Mouse (Mus musculus) megakaryocyte, embryonic 14.5 days (primary cell): ENCODE data around the gene Med15. TPM values are rescaled to one million over a fixed set of nuclear protein-coding genes. Genes with fewer than 3 reads are reported as not detected.
A peak's percentile ranks its signal among the peaks of the same experiment; 100 is the strongest.

ENCODE experiments used
- H3K27me3 ChIP-seq: replicated peaks from 2 replicates; pipeline ENCODE3; 2012; ENCODE audit warnings: inconsistent platforms
- H3K36me3 ChIP-seq: replicated peaks from 2 replicates; pipeline ENCODE3; 2012; ENCODE audit warnings: low read length, inconsistent platforms, mixed read lengths
- H3K4me1 ChIP-seq: 2 replicates; pipeline ENCODE4 v1.6.1; 2012; ENCODE audit warnings: inconsistent platforms
- H3K4me3 ChIP-seq: replicated peaks from 2 replicates; pipeline ENCODE3; 2012; ENCODE audit warnings: moderate library complexity, mild to moderate bottlenecking, inconsistent platforms
- H3K9me3 ChIP-seq: 2 replicates; pipeline ENCODE4 v1.6.1; 2012; ENCODE audit warnings: inconsistent platforms
- FLI1 ChIP-seq: IDR thresholded peaks from 2 replicates; pipeline ENCODE4 v1.6.1; 2012; ENCODE audit warnings: low read length, inconsistent platforms, mixed read lengths
- GATA1 ChIP-seq: IDR thresholded peaks from 3 replicates; pipeline ENCODE4 v1.6.1; 2012; ENCODE audit warnings: mixed read lengths, low read length, inconsistent platforms, borderline replicate concordance
- polyA plus RNA-seq: library from polyadenylated mRNA; stranded (reverse); fragments of >175 nt; gene quantifications from 2 replicates; pipeline ENCODE4 v1.2.3, GENCODE M21; 2012; ENCODE audit warnings: low replicate concordance; ENCODE audit not compliant: insufficient read depth

The Med15 gene
- 78.5 and 142 TPM in 2 replicates for polyA plus RNA-seq

DNA sequence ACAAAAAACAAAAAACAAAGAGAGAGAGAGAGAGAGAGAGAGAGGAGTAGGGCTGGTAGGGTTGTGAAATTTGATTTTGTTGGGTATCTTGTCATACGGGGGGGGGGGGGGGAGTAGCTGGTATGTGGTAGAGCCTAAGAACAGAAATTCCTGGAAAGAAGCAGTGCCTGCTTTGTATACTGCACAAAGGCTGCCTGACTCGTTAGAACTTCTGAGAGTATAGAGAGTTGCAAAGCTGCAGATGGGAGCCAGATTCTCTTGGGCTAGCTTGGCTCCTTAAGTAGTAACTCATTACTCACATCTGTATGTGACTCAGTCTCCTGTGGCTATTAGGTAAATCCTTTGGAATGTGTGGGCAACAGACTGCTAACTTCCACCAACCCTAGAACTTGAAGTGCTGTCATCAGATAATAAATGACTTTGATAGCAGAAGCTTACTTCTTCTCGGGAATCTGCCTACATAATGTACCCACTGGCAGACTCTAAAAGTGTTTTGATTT is at the start of gene Med15:
Med15 (minus strand) TSS at position 51 of the 500 bp plus-strand sequence.
- H3K4me1 ChIP-seq = peaks cover 7% of the 10 kb centered on the region
- no peaks in the 10 kb centered on the region for H3K36me3 ChIP-seq
- no peaks in the 10 kb centered on the region for H3K9me3 ChIP-seq
- TF ChIP-seq GATA1 = no peak
- TF ChIP-seq FLI1 = no peak
- H3K27me3 ChIP-seq = peaks cover 48% of the 10 kb centered on the region
- no peak within 1 kb of the TSS for H3K4me3 ChIP-seq

DNA sequence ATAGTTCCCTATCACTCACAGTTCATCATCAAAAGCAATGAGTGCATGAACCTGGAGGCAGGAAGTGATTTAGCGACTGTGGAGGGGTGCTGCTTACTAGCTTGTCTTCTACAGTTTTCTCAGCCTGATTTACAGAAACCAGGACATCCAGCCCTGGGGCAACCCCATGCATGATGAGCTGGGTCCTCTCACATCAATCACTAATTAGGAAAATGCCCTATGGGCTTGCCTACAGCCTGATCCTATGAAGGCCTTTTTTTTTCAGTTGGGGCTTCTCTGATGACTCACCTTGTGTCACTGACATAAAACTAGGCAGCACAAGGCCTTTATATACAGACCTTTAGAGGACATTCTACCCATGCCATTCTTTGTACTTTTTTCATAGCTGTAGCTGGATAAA is 47.0 kb upstream of the Med15 start:
- no peak for TF ChIP-seq FLI1
- H3K4me1 ChIP-seq = peaks cover 21% of the 10 kb centered on the region
- H3K36me3 ChIP-seq = peaks cover 29% of the 10 kb centered on the region
- H3K4me3 ChIP-seq = no peak overlapping the region
- no peaks in the 10 kb centered on the region for H3K9me3 ChIP-seq
- H3K27me3 ChIP-seq = peaks cover 30% of the 10 kb centered on the region

DNA sequence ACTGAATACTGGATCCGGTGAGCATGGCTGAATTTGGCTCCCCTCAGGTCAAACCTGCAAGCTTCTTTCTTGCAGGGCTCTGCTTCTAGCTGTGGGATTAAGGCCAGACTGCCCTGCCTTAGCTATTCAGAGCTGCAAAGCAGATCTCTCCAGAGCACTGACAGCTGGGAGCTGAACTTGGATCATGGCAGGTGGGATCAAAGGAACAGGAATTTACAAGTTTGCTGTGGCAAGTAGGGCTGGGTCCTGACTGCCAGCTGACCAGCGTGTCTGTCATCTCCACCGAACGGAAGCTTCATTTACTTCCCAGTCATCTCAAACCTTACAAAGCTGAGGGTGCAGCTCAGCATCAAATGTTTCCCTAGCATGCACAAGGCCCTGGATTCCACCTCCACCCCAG is 45.5 kb upstream of the Med15 start:
- H3K4me1 ChIP-seq = peaks cover 14% of the 10 kb centered on the region
- no peak overlapping the region for H3K4me3 ChIP-seq
- peaks cover 28% of the 10 kb centered on the region for H3K27me3 ChIP-seq
- H3K36me3 ChIP-seq = peaks cover 27% of the 10 kb centered on the region
- TF ChIP-seq FLI1 (no peak), GATA1 (no peak)
- no peaks in the 10 kb centered on the region for H3K9me3 ChIP-seq

DNA sequence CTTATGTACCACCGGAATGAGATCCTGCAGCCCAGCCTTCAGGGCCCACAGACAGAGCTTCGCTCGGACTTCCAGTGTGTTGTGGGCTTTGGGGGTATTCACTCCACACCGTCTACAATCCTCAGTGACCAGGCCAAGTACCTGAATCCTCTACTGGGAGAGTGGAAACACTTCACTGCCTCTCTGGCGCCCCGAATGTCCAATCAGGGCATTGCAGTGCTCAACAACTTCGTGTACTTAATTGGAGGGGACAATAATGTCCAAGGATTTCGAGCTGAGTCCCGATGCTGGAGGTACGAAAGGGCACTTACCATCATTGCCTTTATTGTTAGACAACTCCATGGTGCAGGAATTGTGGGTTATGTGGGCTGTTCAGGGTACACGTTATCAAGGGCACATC is 44.1 kb upstream of the Med15 start:
- no peak for TF ChIP-seq FLI1
- TF ChIP-seq GATA1 = no peak
- Histone ChIP-seq H3K4me3 (no peak overlapping the region), H3K4me1 (peaks cover 14% of the 10 kb centered on the region), H3K27me3 (peaks cover 28% of the 10 kb centered on the region), H3K9me3 (no peaks in the 10 kb centered on the region), H3K36me3 (peaks cover 34% of the 10 kb centered on the region)

DNA sequence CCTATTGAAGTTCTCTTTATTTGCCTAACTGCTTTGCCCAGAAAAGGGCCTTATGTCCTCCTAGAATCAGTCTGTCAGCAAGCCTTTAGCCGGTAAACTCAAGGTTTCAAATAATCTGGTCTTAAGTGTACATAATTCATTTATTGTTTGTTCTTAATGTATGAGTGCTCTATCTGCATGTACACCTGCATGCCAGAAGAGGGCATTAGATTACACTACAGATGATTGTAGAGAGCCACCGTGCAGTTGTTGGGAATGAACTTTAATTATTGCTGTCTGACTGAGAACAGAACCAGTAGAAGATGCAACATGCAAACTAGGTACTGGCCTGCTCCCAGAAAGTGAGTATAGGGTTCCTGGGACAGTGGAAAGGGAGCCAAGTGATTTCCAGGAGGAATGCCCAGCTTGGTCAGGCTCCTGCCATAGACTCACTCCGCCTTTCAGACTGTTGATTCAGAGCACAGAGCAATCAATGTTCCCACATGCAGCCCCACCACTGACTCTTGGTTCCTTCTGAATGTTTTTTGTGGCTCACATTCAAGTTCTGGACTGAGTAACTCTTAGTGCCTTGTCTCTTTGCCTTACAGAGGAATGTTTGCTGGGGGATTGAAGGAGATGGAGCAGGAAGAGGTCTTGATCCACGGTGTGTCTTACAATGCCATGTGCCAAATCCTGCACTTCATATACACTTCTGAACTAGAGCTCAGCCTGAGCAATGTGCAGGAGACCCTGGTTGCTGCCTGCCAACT is 38.6 kb upstream of the Med15 start:
- Histone ChIP-seq H3K4me1 (peaks cover 10% of the 10 kb centered on the region), H3K9me3 (no peaks in the 10 kb centered on the region), H3K36me3 (peaks cover 17% of the 10 kb centered on the region), H3K27me3 (peaks cover 12% of the 10 kb centered on the region), H3K4me3 (no peak overlapping the region)
- no peak for TF ChIP-seq GATA1
- TF ChIP-seq FLI1 = no peak

DNA sequence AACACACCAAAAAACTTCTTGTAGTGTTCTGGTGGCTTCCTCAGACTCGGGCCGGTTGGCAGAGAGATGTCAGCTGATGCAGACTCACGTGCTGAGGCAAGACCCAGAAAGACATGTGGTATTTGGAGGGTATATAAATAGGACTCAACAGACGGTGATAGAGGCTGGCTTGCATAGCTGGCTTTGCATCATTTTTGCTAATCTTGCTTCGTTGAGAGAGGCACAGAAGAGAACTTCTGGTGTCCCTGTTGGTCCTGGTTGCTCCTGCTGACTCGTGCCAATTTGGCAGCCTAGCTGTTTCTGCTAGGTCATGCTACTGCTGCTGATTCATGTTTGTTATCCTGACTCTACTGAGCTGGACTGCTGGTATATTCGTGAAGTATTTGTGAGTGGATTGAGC is 36.1 kb upstream of the Med15 start:
- peaks cover 22% of the 10 kb centered on the region for H3K36me3 ChIP-seq
- H3K4me3 ChIP-seq = peak overlapping the region; percentile 29
- peaks cover 6% of the 10 kb centered on the region for H3K27me3 ChIP-seq
- H3K4me1 ChIP-seq = peaks cover 14% of the 10 kb centered on the region
- H3K9me3 ChIP-seq = no peaks in the 10 kb centered on the region
- TF ChIP-seq GATA1 = no peak
- no peak for TF ChIP-seq FLI1

DNA sequence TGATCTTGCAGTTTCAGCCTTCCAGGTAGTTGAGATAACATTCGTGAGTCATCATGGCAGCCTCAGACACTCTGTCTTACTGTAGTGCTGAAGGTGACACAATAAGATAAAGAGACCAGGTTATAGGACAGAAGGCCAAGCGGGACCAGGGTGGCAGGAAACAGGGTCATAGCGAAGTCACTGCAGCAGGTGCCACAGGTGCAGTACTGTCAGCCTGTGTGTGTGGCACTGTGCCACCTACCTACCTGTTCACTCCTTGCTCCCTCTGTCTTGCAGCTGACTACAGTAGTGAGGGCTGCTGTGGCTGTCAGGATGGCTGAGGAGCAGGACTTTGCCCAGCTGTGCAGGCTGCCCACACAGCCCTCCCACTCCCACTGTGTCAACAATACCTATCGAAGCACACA is 31.4 kb upstream of the Med15 start:
- no peak for TF ChIP-seq FLI1
- TF ChIP-seq GATA1 = no peak
- peaks cover 19% of the 10 kb centered on the region for H3K27me3 ChIP-seq
- H3K36me3 ChIP-seq = peaks cover 6% of the 10 kb centered on the region
- H3K9me3 ChIP-seq = no peaks in the 10 kb centered on the region; the same call in 1 of the 2 replicates
- H3K4me1 ChIP-seq = peaks cover 41% of the 10 kb centered on the region
- peak overlapping the region; percentile 64 for H3K4me3 ChIP-seq

DNA sequence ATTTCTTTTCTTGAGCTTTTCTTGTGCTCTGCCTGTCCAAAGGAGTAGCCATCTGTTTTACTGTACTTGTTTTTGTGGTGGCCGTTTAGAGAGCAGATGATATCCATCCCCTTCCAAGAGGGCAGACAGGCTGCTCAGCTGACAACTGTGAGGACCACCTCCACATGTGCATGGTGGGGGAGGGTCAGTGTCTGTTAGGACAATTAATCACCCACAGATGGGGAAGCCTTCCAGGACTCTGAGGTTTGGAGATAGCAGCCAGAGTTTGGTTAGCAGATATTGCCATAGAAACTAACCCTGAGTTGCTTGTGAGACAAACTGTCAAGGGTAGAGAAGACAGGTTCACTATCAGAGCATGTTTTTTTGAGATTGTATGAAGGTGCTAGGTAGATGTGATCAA is 28.4 kb upstream of the Med15 start:
- TF ChIP-seq FLI1 (no peak), GATA1 (no peak)
- Histone ChIP-seq H3K4me1 (peaks cover 37% of the 10 kb centered on the region), H3K27me3 (peaks cover 37% of the 10 kb centered on the region), H3K36me3 (peaks cover 6% of the 10 kb centered on the region), H3K9me3 (no peaks in the 10 kb centered on the region; the same call in 1 of the 2 replicates), H3K4me3 (no peak overlapping the region)

DNA sequence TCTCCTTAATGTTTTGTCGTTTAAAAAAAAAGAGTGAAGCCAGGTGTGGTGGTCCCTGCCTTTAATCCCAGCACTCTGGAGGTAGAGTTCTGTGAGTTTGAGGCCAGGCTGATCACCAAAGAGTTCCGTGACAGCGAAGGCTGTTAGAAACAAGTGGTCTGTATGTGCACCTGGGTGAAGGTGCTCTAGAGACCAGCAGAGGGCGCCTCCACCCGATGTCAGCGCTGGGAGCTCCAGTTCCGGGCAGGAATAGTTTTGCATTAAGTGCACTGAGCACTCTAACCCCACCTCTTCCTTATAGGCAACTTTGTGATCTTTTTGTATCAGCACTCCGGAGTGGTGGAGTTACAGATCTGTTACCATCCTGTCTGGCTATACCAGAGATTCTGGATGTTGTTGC is 28.0 kb upstream of the Med15 start:
- Histone ChIP-seq H3K27me3 (peaks cover 37% of the 10 kb centered on the region), H3K4me1 (peaks cover 37% of the 10 kb centered on the region), H3K9me3 (no peaks in the 10 kb centered on the region; the same call in 1 of the 2 replicates), H3K36me3 (peaks cover 6% of the 10 kb centered on the region), H3K4me3 (peak overlapping the region; percentile 38)
- TF ChIP-seq FLI1 (no peak), GATA1 (no peak)

DNA sequence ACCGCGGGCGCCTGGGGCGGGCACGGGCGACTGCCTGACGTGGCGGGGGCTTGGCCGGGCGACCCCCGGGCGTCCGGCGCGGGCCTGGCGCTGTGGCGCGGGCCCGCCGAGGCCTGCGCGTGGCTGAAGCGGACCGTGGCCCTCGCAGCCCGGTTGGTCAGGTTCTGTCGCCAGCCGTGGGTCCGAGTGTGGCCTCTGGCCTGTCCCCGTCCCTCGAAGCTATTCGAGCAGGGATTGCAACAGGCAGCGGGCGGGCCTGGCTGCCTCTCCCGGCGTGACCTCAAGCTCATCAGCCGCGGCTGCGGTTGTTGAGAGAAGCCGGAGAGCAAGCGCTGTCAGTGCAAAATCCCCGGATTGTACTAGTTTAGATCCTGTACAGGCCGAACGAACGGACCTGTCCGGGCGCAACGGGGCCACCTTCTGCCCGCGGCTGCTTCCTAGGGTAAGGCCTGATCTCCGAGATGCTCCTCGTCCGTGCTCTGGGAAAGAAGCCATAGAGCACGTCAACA is 27.2 kb upstream of the Med15 start:
- Histone ChIP-seq H3K4me1 (peaks cover 37% of the 10 kb centered on the region), H3K36me3 (peaks cover 6% of the 10 kb centered on the region), H3K4me3 (peak overlapping the region; percentile 91), H3K9me3 (no peaks in the 10 kb centered on the region; the same call in 1 of the 2 replicates), H3K27me3 (peaks cover 44% of the 10 kb centered on the region)
- TF ChIP-seq FLI1 (no peak), GATA1 (no peak)
